Mouse (Mus musculus) liver, embryonic 11.5 days (tissue): ENCODE results near the gene Rarb. TPM values are rescaled to one million over a fixed set of nuclear protein-coding genes. Genes with fewer than 3 reads are reported as not detected.

ENCODE experiments used
- ATAC-seq: fragments of 200-750 bp; cut with Nextera tagmentation; replicated peaks from 2 replicates; pipeline ENCODE4 v1.8.0; 2017; ENCODE audit warnings: moderate number of reproducible peaks, mild to moderate bottlenecking, moderate TSS enrichment, moderate library complexity; ENCODE audit not compliant: low FRiP score
- DNase-seq: peaks from one replicate; pipeline ENCODE4 v3.0.0-alpha.2; 2017; ENCODE audit warnings: low spot score
- H3K27ac ChIP-seq: fragments of 300-500 bp; sonication (generic); 2 replicates; pipeline ENCODE4 v1.5.1; 2014; ENCODE audit warnings: mild to moderate bottlenecking, low read depth, low read length, control low read depth
- H3K27me3 ChIP-seq: fragments of 300-500 bp; sonication (generic); replicated peaks from 2 replicates; pipeline ENCODE4 v1.6.1; 2014; ENCODE audit warnings: low read length, mixed read lengths; ENCODE audit not compliant: control insufficient read depth, insufficient read depth
- H3K36me3 ChIP-seq: fragments of 300-500 bp; sonication (generic); 2 replicates; pipeline ENCODE4 v1.6.1; 2014; ENCODE audit warnings: mild to moderate bottlenecking, low read length, moderate library complexity, mixed read lengths; ENCODE audit not compliant: control insufficient read depth, insufficient read depth
- H3K4me1 ChIP-seq: fragments of 300-500 bp; sonication (generic); replicated peaks from 2 replicates; pipeline ENCODE4 v1.6.1; 2014; ENCODE audit warnings: low read length, mixed read lengths; ENCODE audit not compliant: control insufficient read depth, insufficient read depth
- H3K4me2 ChIP-seq: fragments of 300-500 bp; sonication (generic); 2 replicates; pipeline ENCODE4 v1.6.1; 2014; ENCODE audit warnings: mild to moderate bottlenecking, control low read depth, moderate library complexity
- H3K4me3 ChIP-seq: fragments of 300-500 bp; sonication (generic); 2 replicates; pipeline ENCODE4 v1.5.1; 2014; ENCODE audit warnings: low read depth, low read length, control low read depth
- H3K9ac ChIP-seq: fragments of 300-500 bp; sonication (generic); 2 replicates; pipeline ENCODE4 v1.6.1; 2014; ENCODE audit warnings: low read depth, low read length, control low read depth
- H3K9me3 ChIP-seq: fragments of 300-500 bp; sonication (generic); 2 replicates; pipeline ENCODE4 v1.6.1; 2016; ENCODE audit warnings: low read length, inconsistent platforms, mixed read lengths; ENCODE audit not compliant: control insufficient read depth
- WGBS: fragments of 180-500 bp; shearing (Covaris S2); extraction: QIAGEN DNeasy Blood & Tissue Kit; methylation state at CpG from one replicate; pipeline ENCODE4 v1.1.7; 2014; 5-methylcytosine and 5-hydroxymethylcytosine counted together
- polyA plus RNA-seq: library from polyadenylated mRNA; unstranded; fragments of >200 nt; fragmentation: Nextera tagmentation; extraction: Ambion mirVana; gene quantifications from 2 replicates; pipeline ENCODE4 v1.2.1, GENCODE M21; 2014

The Rarb gene
- polyA plus RNA-seq, 1 experiment from 2014 or later, result 15.2 TPM

DNA sequence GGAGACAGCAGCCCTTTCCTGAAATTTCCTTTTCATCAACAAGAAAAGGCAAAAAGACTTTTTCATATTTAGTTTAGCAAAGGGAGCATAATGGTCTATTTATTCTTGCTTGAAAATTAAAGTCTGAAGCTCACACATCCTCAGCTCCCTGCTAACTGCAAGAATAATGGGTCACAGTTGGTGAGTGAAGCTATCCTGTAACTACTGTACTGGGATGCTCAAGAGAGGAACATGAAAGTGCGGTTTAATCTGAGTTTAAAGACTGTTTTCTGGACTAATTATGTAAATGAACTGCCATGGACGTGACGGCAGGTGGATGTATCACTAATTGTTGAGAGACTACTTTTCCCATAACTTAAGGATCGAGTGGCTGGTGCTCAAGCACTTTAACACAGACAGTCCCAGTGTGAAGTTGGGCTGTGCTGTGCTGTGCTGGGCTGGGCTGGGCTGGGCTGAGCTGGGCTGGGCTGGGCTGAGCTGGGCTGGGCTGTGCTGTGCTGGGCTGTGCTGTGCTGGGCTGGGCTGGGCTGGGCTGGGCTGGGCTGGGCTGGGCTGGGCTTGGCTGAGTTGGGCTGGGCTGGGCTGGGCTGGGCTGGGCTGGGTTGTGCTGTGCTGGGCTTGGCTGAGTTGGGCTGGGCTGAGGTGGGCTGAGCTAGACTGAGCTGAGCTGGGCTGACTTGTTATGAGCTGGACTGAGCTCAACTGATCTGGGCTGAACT, 370.5 kb downstream of the Rarb start:
- Histone ChIP-seq H3K4me1 (peaks cover 5% of the 10 kb centered on the region), H3K4me3 (no peak overlapping the region), H3K27ac (no peak overlapping the region), H3K27me3 (no peaks in the 10 kb centered on the region), H3K4me2 (no peak overlapping the region), H3K9me3 (no peaks in the 10 kb centered on the region), H3K9ac (no peak overlapping the region), H3K36me3 (no peaks in the 10 kb centered on the region)
- WGBS, result 51% methylated on average over 4 of the region's 4 CpGs
- DNase-seq (peak; percentile 38), ATAC-seq (peak; percentile 93)

DNA sequence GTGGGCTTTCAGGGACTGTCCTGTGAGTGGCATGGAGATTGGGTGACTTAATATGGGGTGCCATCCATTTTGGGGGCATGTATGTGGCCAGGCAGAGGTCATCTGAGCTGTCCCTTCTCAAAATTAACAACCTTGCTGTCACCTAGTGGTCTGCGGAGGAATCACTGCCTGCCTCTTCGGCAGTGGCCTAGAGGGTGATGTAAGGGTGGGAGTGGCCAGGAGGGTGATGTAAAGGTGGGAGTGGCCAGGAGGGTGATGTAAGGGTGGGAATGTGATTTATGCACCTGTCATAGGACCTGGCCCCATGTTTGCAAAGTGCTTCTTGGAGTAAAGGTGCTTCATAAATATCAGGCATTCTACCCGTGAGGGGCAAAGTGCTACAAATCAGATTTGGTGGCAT, 371.4 kb downstream of the Rarb start:
- H3K36me3 ChIP-seq, result no peaks in the 10 kb centered on the region
- H3K9me3 ChIP-seq, result no peaks in the 10 kb centered on the region
- H3K27ac ChIP-seq, result no peak overlapping the region
- H3K4me1 ChIP-seq, result peaks cover 5% of the 10 kb centered on the region
- no peak overlapping the region for H3K4me3 ChIP-seq
- peak; percentile 38 for DNase-seq
- no peak overlapping the region for H3K9ac ChIP-seq
- ATAC-seq, result peak; percentile 53
- no peak overlapping the region for H3K4me2 ChIP-seq
- no peaks in the 10 kb centered on the region for H3K27me3 ChIP-seq
- WGBS, result 38% methylated on average over 3 of the region's 3 CpGs

DNA sequence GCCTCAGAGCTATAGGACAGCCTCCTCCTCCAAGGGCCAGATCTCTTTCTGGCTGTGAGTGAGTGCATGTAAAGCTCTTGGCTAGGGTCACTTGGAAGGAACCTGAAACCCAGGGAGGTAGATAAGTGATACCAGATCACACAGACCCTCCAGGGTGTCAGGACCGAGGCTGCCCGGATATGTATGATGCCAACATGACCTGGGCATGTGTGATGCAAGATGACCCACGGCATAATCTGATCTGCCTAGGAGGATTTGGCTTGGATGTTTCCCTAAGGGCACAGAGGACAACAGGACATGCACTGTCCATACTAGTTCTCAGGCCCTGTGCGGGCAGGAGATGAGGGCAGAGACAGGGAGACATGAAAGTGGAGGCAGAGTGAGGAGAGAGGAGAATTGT, 374.1 kb downstream of the Rarb start:
- Histone ChIP-seq H3K27ac (no peak overlapping the region), H3K9ac (no peak overlapping the region), H3K27me3 (no peaks in the 10 kb centered on the region), H3K4me1 (peaks cover 5% of the 10 kb centered on the region), H3K4me2 (no peak overlapping the region), H3K4me3 (no peak overlapping the region), H3K36me3 (peaks cover 3% of the 10 kb centered on the region; the same call in 1 of the 2 replicates), H3K9me3 (no peaks in the 10 kb centered on the region)
- 82% methylated on average over 4 of the region's 4 CpGs for WGBS
- ATAC-seq, result no peak
- DNase-seq, result no peak

DNA sequence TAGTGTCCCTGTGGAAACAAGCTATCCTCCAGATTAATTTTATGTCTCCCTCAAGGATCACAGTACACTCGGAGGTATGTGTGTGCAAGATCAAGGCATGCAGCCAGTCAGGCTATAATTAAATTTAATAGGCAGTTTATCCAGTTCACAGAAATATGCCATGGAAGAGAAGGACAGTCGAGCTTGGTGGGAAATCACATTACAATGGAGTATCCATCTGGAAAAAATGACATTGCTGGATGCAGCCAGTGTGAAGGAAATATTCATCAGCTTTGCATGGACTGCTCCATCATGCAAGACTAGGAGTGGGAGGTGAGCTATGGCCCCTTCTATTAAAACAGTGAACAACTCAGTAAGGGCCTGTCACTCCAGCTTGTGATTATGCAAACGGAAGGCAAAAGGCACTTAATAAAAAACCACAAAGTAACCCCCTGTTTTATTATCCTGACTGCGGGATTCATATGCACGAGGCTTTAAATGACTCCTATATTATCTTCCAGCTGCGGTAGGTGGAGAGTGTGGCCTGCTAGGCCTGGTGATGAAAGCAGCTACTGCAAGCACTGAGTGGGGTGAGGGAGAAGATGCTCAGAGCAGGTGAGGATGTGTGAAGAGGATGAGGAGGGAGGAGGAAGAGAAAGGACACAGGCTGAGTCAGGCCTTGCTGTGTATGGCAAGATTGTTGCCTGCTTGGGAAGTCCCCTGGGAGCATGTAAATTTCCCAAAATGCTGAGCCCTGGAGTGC, 379.4 kb downstream of the Rarb start:
- peaks cover 7% of the 10 kb centered on the region; the same call in 1 of the 2 replicates for H3K36me3 ChIP-seq
- no peak for DNase-seq
- WGBS, result 78% methylated on average over 6 of the region's 6 CpGs

DNA sequence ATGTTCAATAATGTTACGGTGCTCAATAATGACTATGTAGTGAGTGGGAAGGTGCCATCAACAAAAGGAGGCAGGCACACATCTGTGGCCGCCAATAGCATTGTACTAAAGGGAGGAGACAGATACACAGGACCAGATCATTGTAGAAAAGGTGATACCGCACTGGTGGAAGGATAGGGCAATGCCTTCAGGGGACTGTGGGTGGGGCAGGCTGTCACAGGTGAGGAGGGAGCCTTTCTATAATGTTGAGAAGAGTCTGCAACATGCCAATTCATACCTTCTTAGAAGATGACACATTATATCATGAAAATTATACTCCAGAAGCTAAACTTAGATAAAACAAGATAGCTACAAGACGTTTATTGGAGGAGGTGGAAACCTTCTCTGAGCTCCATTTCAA, 381.6 kb downstream of the Rarb start:
- peaks cover 10% of the 10 kb centered on the region; the same call in 1 of the 2 replicates for H3K36me3 ChIP-seq
- no peak overlapping the region for H3K27ac ChIP-seq
- ATAC-seq (no peak), DNase-seq (no peak)
- H3K4me2 ChIP-seq, result no peak overlapping the region
- no peaks in the 10 kb centered on the region for H3K4me1 ChIP-seq
- H3K9ac ChIP-seq, result no peak overlapping the region
- WGBS, result 86% methylated on average over 4 of the region's 4 CpGs
- H3K4me3 ChIP-seq, result no peak overlapping the region
- H3K27me3 ChIP-seq, result no peaks in the 10 kb centered on the region
- H3K9me3 ChIP-seq, result no peaks in the 10 kb centered on the region

More for the DNA sequence above, 379.4 kb downstream of the Rarb start:
- Histone ChIP-seq H3K9me3 (no peaks in the 10 kb centered on the region), H3K27ac (no peak overlapping the region), H3K27me3 (no peaks in the 10 kb centered on the region), H3K9ac (no peak overlapping the region), H3K4me1 (no peaks in the 10 kb centered on the region), H3K4me3 (no peak overlapping the region), H3K4me2 (no peak overlapping the region)
- ATAC-seq, result no peak

DNA sequence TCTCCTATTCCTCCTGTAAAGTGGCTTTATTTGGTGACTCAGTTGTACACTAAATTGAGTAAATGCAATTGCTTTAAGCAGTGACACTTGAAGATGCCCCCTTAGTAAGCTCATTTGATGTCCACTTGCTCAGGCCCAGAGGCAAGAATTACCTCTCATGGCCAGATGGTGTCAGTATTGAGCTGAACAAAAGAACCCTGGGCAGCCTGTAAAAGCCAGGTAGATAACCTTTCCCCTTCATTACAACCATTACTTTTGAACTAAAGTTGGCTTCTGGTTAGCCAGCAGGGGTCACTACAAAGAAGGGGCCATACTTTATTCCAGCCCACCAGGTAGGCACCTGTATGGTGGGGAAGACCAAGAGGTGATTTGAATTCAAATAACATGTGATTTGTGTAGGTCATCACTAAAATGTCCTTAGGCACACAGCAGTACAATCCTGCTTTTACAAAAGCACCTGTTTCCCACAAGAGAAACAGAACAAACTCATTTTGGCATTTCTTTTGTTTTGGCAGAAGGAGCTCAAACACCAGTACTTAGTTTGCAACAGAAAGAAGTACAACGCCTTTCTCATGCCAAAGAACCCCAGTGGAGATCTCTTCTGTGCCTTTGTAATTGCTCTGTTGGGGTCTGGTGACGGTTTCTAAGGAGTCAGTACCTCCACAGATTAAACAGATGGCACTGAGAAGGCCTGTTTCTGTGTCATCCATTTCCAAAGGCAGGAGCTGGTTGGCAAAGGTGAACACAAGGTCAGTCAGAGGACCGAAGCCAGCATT, 384.4 kb downstream of the Rarb start:
- 84% methylated on average over 3 of the region's 3 CpGs for WGBS
- Histone ChIP-seq H3K4me2 (no peak overlapping the region), H3K9ac (no peak overlapping the region), H3K4me1 (no peaks in the 10 kb centered on the region), H3K27me3 (no peaks in the 10 kb centered on the region), H3K9me3 (no peaks in the 10 kb centered on the region), H3K4me3 (no peak overlapping the region), H3K36me3 (peaks cover 15% of the 10 kb centered on the region; the same call in 1 of the 2 replicates), H3K27ac (no peak overlapping the region)
- peak; percentile 51 for DNase-seq
- peak; percentile 43; the same call in 1 of the 2 replicates for ATAC-seq

DNA sequence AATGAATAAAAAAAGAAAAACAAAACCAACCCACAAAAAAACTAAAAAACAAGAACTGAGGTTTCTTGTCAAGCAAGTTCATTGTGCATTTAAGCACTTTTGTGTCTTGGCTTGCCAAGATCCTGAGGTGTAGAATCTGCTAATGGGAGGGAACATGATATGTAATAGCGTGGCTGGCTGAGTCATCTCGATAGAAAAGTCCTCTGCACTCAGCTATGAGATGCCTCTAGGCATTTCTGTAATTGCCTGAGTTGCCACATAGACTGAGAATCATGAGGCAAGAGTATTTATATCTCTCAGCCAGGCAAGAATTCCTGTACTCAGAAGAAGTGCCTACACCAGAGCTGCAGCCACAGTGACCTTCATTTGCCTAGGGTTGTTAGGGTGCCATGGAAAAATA, 385.8 kb downstream of the Rarb start:
- Histone ChIP-seq H3K4me3 (no peak overlapping the region), H3K36me3 (peaks cover 15% of the 10 kb centered on the region; the same call in 1 of the 2 replicates), H3K9me3 (no peaks in the 10 kb centered on the region), H3K27ac (no peak overlapping the region), H3K4me2 (no peak overlapping the region), H3K27me3 (no peaks in the 10 kb centered on the region), H3K9ac (no peak overlapping the region), H3K4me1 (no peaks in the 10 kb centered on the region)
- ATAC-seq (no peak), DNase-seq (no peak)
- WGBS, result 90% methylated on average over 2 of the region's 2 CpGs

DNA sequence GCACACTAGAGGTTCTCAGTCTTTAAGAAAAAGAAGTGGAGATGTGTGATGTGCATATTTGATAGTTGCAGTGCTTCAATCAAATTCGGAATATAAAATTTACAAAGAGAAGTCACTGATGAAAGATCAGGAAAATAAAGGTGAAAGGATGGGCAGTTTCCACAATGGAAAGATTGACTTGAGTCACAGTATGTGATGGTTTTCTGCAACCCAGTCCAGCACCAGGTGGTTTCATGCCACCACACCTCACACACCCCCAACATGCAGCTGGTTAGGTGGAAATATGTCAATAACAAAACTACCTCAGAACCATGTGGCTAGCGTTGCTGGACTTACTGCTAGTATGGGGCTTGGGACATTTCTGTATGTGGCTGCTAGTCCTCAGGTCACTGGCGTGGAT, 386.4 kb downstream of the Rarb start:
- Histone ChIP-seq H3K9me3 (no peaks in the 10 kb centered on the region), H3K4me1 (no peaks in the 10 kb centered on the region), H3K4me2 (no peak overlapping the region), H3K27ac (no peak overlapping the region), H3K36me3 (peaks cover 15% of the 10 kb centered on the region; the same call in 1 of the 2 replicates), H3K9ac (no peak overlapping the region), H3K4me3 (no peak overlapping the region), H3K27me3 (no peaks in the 10 kb centered on the region)
- ATAC-seq (no peak), DNase-seq (no peak)
- WGBS, result 86% methylated on average over 3 of the region's 3 CpGs
